In genomic region chr14:101953793-101954468, GRCm38 (mm10) we compare ENCODE assay signal across 27 mouse cellular contexts.
A peak's percentile ranks its signal among the peaks of the same experiment; 100 is the strongest.
DNase-seq lines count a peak whose midpoint lies in the region; ATAC-seq lines count a peak whose summit lies in the region.
"Had no signal": no experiment of that assay in that cellular context is flagged by ENCODE, and none has a peak within 500 bp of the region (broad histone marks: within the 10 kb centered on the region; RNA-seq: fewer than 3 reads in every experiment).

No protein-coding gene starts in this region.

- DNase-seq in midbrain, embryonic 11.5 days (ENCODE audit: low spot score, missing footprints), result peak; percentile 21
- no peak for DNase-seq in thymus, adult 18-20 months
- no peak for DNase-seq in neural tube, embryonic 10.5 days (ENCODE audit: extremely low spot score, low spot score)
- DNase-seq: adrenal gland, adult 8-10 months; adrenal gland, postnatal 25 days; cerebellum, adult 11-12 months; cerebellum, adult 8-10 months; cerebellum, postnatal 10 days; cerebellum, postnatal 36 days; gastrocnemius, postnatal 10 days; gastrocnemius, postnatal 36 days; heart, adult 11 months; heart, postnatal 14 days had no signal

- H3K36me3 ChIP-seq in midbrain, embryonic 11.5 days (ENCODE audit: control insufficient read depth, insufficient read depth, low read length), result no peaks in the 10 kb centered on the region
- no peaks in the 10 kb centered on the region for H3K36me3 ChIP-seq in midbrain, embryonic 13.5 days
- H3K36me3 ChIP-seq: forebrain, embryonic 10.5 days; heart, embryonic 13.5 days; hindbrain, embryonic 10.5 days; hindbrain, embryonic 13.5 days had no signal

- H3K4me2 ChIP-seq in midbrain, embryonic 11.5 days, result no peak overlapping the region
- no peak overlapping the region for H3K4me2 ChIP-seq in midbrain, embryonic 13.5 days (replicated peaks)
- H3K4me2 ChIP-seq: forebrain, embryonic 13.5 days; heart, embryonic 13.5 days; hindbrain, embryonic 13.5 days had no signal

- H3K27me3 ChIP-seq in midbrain, embryonic 11.5 days (ENCODE audit: control insufficient read depth, insufficient read depth, low read length), result no peaks in the 10 kb centered on the region
- no peaks in the 10 kb centered on the region for H3K27me3 ChIP-seq in midbrain, embryonic 13.5 days
- H3K27me3 ChIP-seq: forebrain, embryonic 13.5 days; heart, embryonic 13.5 days; hindbrain, embryonic 13.5 days had no signal

- H3K4me1 ChIP-seq in midbrain, embryonic 11.5 days (ENCODE audit: control insufficient read depth, insufficient read depth, low read length), result no peaks in the 10 kb centered on the region
- no peaks in the 10 kb centered on the region for H3K4me1 ChIP-seq in midbrain, embryonic 13.5 days (replicated peaks)
- H3K4me1 ChIP-seq: forebrain, embryonic 10.5 days; forebrain, embryonic 13.5 days; heart, embryonic 13.5 days; hindbrain, embryonic 10.5 days; hindbrain, embryonic 13.5 days had no signal

- no peaks in the 10 kb centered on the region for H3K9me3 ChIP-seq in midbrain, embryonic 11.5 days (ENCODE audit: control insufficient read depth, low read length)
- no peaks in the 10 kb centered on the region for H3K9me3 ChIP-seq in midbrain, embryonic 13.5 days
- H3K9me3 ChIP-seq: forebrain, embryonic 10.5 days; forebrain, embryonic 13.5 days; heart, embryonic 13.5 days; hindbrain, embryonic 10.5 days; hindbrain, embryonic 13.5 days had no signal

- 82% methylated on average over 9 of the region's 9 CpGs for WGBS in midbrain, embryonic 11.5 days
- 82% methylated on average over 9 of the region's 9 CpGs for WGBS in midbrain, embryonic 13.5 days

- no peak overlapping the region for H3K27ac ChIP-seq in midbrain, embryonic 11.5 days (ENCODE audit: low read depth, low read length)
- H3K27ac ChIP-seq in midbrain, embryonic 13.5 days, result no peak overlapping the region
- H3K27ac ChIP-seq: forebrain, embryonic 10.5 days; forebrain, embryonic 13.5 days; heart, embryonic 13.5 days; hindbrain, embryonic 10.5 days; hindbrain, embryonic 13.5 days; hindbrain, postnatal 0 days had no signal

- no peak overlapping the region for H3K9ac ChIP-seq in midbrain, embryonic 11.5 days (ENCODE audit: low read length)
- H3K9ac ChIP-seq in midbrain, embryonic 13.5 days (replicated peaks), result no peak overlapping the region
- H3K9ac ChIP-seq: forebrain, embryonic 13.5 days; heart, embryonic 13.5 days; hindbrain, embryonic 13.5 days had no signal

- ATAC-seq in midbrain, embryonic 11.5 days (ENCODE audit: low FRiP score), result no peak
- no peak for ATAC-seq in midbrain, embryonic 13.5 days
- ATAC-seq in granulocyte monocyte progenitor cell, adult 5-6 weeks (replicated peaks; ENCODE audit: poor library complexity, severe bottlenecking), result peak; percentile 76
- ATAC-seq in megakaryocyte progenitor cell, adult 5-6 weeks (replicated peaks; ENCODE audit: poor library complexity), result peak; percentile 79
- ATAC-seq: activated CD4-positive, CD25-positive, alpha-beta regulatory T cell, adult 4 months; CD4-positive, CD25-positive, alpha-beta regulatory T cell, adult 4 months; forebrain, embryonic 13.5 days; forebrain, embryonic 16.5 days; hindbrain, postnatal 0 days; inflammation-experienced regulatory T-cells, adult 6 months; intestine, embryonic 16.5 days had no signal

- H3K4me3 ChIP-seq in midbrain, embryonic 11.5 days (ENCODE audit: low read depth, low read length), result no peak overlapping the region
- no peak overlapping the region for H3K4me3 ChIP-seq in midbrain, embryonic 13.5 days (replicated peaks)
- H3K4me3 ChIP-seq: forebrain, embryonic 10.5 days; forebrain, embryonic 13.5 days; heart, embryonic 13.5 days; hindbrain, embryonic 10.5 days; hindbrain, embryonic 13.5 days had no signal

Comparison
In these comparisons a context has a peak if more than half of its experiments do, and no peak if none do; other contexts are left out.
1. ATAC-seq: peak in granulocyte monocyte progenitor cell, adult 5-6 weeks (single experiment) and megakaryocyte progenitor cell, adult 5-6 weeks (single experiment); none in midbrain, embryonic 11.5 days (single experiment) and midbrain, embryonic 13.5 days (single experiment).